Mouse (Mus musculus): Measurements from ENCODE around the gene Tmem177.
A peak's percentile ranks its signal among the peaks of the same experiment; 100 is the strongest.

Gene Tmem177

DNA sequence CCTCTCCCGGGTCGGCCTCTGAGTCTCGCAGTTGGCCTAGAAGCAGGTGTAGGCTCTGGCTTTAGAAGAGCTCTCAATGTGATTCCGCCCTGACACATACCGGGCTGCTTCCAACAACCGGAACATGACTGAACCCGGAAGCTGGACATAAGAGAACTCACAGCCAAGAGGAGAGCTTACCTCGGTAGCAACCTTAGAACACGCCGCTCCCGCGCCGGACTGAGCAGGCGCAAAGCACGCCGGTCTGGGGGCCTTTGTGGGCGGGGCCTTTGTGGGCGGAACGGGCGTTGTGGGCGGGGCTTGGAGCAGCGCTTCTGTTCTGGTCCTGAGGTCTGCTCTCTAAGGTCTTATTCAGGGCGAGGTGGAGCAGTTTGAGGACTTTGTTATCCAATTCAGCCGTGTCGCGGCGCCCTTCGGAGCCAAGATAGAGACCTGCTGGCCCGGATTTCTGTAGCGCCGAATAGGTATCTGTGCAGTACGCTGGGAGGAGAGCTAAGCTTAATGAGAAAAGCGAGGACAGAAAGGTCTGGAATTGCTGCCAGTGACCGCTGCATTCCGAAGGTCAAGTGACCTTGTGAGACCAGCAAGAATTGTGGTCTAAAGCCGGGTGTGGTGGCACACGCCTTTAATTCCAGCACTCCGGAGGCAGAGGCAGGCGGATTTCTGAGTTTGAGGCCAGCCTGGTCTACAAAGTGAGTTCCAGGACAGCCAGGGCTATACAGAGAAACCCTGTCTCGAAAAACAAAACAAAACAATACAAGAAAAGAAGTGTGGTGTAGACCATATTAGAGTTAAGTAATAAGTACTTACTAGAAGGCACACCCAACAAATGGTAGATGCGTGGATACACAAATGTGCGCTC, at the start of gene Tmem177:
Gene Tmem177 (minus strand): TSS at position 256 of the 862 bp plus-strand sequence.
- DNase-seq (ENCODE audit: low spot score) = peak; percentile 97

GRCm38 (mm10) chr1:119959920-119960319, 46.9 kb upstream of the Tmem177 start:
- DNase-seq (ENCODE audit: low spot score) = no peak

GRCm38 (mm10) chr1:119959464-119959863, 46.5 kb upstream of the Tmem177 start:
- DNase-seq (ENCODE audit: low spot score) = no peak

DNA sequence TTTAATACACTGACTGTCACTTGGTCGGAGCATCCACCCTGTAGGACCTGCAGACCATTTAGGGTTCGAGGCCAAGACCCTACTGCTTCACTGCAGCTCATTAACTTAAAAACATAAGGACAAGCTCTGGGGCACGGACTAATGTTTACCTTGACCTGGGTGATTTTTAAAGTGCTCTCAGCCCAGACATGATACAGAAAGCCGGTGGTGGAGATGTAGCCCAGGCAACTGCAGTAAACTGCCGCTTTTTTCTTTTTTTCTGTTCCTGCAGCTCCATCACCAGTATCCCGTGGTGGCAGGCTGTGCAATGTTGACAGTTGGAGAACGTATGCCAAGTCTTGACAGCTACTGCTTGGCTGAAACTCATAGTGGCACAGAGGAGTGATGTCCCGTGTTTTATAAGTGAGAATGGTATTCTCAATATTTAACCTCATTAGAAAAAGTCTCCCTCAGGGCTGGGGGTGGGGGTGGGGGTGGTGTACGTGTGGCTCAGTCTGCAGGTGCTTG, 44.8 kb upstream of the Tmem177 start:
- DNase-seq (ENCODE audit: low spot score) = no peak

GRCm38 (mm10) chr1:119954680-119955079, 41.7 kb upstream of the Tmem177 start:
- no peak for DNase-seq (ENCODE audit: low spot score)

DNA sequence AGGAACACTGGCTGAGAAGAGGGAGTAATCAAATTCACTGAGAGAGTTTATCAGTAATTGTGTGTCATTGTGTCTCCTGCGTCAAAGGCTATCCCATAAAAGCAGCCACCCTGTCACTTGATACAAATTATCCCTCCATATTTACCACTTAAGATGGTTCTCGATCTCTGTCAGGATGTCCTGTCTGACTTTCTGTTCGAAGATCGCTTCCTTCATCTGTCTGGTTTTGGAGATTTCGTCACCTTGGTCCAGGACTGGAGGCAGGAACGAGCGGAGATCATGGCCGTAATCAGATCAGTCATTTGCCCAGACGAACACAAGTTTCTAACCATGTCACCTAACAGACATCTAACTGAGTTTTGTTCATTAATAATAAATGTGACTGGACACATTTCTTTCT, 40.4 kb upstream of the Tmem177 start:
- DNase-seq (ENCODE audit: low spot score) = no peak

DNA sequence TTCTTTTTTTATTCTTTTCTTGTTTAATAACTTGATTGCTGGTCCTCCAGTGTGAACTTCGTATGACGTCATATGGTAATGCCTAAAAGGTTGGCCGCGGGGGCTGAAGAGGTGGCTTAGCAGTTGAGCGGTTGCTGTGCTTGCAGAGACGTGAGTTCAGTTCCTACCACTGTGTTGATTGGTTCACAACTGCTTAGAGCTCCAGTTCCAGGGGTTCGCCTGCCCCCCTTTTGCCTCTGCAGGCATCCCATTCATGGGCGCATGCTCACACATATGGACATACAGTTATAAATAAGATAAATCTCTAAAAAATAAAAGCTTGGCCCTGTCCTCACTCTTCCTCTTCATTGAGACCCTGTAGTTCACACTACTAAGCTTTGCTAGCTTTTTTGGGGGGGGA, 37.1 kb upstream of the Tmem177 start:
- no peak for DNase-seq (ENCODE audit: low spot score)

- DNase-seq (ENCODE audit: low spot score) = no peak
Observed at GRCm38 (mm10) chr1:119936861-119937260, 23.9 kb upstream of the Tmem177 start.

DNA sequence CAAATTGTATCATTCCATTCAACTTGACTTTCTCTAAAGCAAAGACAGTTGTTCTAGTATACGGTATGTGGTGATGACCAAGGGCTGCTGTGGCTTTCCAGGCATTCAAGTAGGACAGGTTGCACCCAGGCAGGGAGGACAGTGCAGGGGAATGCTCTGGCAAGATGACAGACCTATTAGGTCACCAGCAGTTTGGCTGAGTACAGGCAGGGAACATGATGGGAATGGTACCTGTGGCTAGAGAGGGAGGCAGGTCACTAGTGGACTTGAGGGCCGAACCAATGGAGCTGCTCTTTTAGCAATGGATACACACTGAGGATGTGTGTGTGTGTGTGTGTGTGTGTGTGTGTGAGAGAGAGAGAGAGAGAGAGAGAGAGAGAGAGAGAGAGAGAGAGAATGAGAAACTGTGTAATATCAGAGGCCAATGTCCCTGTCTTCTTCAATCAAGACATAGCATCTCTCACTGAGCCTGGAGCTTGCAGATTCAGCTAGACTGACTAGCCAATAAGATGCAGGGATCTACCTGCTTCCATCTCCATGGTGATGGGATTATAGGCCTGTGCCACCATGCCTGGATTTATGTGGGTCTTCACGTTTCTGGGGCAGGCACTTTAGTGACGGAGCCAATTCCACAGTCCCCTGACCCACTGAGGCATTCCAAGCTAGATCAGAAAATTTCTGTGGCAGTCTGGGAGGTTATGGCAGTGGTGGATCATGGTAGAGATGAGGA, 18.6 kb upstream of the Tmem177 start:
- DNase-seq (ENCODE audit: low spot score) = no peak

- no peak for DNase-seq (ENCODE audit: low spot score)
Observed at GRCm38 (mm10) chr1:119929715-119930114, 16.7 kb upstream of the Tmem177 start.

DNA sequence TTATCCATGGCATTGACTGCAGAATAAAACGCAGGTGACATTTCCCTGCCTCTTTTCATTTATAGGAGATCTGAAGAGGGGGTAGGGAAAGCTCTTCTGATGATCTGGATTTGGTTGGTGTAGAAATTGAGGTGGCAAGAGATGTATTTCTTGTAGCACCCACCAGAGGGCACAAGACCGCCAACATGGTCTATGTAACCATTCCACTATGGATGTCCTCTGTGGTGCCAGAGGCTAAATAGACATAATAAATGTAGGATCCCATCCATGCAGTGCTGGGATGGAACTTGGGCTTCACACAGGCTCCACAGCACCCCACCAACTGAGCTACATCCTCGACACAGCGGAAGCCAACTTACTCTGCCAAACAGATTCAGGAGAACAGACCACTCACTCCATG, 6.3 kb upstream of the Tmem177 start:
- peak; percentile 22 for DNase-seq (ENCODE audit: low spot score)

DNA sequence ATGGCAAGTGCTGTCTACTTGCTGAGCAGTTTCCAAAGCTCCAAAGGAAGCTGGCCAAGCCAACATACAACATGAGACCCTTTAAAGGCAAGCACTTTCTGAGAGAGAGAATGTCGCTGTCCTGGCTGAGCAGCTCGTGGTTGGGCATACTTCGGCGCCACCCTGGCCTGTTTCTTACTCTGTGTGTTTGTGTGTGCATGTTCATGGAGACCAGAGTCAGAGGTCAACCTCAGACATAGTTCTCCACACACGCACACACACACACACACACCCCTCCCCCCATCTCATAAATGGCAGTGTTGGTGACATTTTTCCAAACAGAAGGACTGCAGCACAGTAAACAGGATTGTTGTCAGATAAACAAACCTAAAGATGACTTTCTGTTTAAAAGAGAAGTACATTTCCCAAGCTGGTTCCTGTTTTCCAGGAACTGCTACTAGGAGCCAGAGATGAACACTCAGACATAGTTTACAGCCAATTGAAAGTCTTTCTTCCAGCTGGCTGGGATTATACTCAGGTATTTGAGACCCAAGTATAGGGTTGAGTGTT, 3.9 kb upstream of the Tmem177 start:
- no peak for DNase-seq (ENCODE audit: low spot score)

DNA sequence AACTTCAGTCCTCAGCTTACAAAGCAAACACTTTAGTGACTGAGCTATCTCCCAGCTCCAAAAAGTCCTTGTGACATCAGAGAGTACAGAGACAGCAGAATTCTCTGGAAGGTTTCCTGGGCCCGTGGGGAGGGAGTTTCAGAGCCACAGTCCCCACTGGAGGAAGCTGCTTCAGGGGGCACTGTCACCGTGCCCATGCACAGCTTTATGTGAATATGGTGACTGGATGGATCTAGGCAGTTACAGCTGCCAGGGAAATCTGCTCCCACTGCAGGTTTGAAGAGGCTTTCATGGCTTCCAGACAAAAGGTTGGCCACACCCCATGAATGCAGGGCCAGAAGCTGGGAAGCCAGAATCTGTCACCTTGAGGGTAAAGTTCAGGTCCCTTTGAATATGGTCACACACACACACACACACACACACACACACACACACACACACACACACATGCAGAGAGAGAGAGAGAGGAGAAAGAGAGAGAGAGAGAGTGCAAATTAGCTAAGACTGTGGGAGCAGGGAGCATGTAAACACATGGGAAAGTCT, 5.7 kb downstream of the Tmem177 start:
- DNase-seq (ENCODE audit: low spot score) = no peak

GRCm38 (mm10) chr1:119903231-119903620, 9.8 kb downstream of the Tmem177 start:
- DNase-seq (ENCODE audit: low spot score) = no peak

DNA sequence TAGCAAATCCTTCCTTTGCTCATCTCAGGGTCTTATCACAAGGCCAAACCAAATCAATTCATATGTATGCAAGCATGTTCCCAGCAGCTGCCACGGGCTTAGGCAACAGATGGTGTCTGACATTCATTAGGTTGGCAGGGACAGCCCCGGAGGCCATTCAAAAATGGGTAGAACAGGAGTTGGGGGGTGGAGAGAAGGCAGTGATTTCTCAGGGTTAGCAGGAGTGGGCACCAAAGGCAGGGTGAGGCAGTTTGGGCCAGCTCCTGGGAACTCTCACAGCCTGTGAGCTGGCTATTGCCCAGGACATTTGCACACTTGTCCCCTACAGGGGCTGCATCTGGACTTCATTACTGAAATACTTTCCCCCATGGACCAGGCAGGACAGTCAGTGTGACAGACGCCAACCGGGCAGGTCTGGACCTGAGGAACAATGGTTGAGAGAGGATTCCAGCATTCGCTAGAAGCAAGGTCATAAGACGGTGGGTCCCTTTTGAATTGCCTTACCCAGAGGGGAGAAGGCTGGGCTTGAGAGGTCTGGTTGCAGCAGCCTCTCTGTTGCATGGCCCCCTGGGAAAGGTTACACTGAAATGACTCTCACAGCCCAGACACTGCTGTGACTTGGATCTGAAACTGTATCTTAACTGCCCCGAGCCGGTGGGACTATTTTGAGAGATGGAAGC, 10.3 kb downstream of the Tmem177 start:
- DNase-seq (ENCODE audit: low spot score) = no peak

DNA sequence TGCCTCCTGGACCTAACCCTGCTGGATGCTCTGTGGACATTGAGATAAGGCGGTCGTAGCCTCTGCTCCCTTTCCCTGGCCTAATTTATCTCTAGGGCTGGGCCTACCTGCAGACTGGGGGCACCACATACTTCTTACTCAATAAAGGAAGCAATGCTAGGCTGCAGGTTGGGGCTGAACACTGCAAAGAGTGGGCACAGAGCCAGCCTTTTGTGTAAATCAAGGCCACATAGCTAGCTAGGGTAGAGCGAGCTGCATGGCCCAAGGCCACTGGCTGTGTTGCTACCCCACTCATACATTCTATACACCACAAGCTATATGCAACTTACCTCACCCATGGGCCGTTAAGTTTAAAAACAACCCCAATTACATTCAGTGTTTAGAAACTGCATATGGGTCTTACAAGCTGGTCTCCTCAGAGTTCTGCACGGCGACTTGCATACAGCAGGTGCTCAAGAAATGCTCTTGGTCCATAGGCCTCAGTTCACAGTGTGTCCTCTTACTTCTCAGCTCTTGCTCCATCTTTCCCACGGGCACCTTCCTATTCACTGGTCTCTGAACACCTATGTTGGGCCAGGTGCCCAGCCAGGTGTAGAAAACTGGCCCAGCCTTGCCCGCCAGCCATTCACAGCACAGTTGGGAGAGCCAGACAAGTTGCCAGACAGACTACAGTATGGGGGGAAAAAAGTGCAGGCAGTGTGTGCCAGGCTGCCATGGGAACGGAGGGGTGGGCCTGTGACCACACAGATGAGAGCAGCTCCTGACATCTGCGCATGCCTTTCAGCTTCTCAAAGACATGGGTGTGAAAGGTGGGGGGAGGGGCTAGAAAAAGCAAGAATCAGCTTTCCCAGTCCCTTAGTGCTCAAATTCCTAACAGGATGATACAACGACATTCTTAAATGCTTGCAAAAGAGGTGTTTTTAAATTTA, 13.5 kb downstream of the Tmem177 start:
- no peak for DNase-seq (ENCODE audit: low spot score)

GRCm38 (mm10) chr1:119894936-119895335, 18.1 kb downstream of the Tmem177 start:
- peak; percentile 59 for DNase-seq (ENCODE audit: low spot score)

DNA sequence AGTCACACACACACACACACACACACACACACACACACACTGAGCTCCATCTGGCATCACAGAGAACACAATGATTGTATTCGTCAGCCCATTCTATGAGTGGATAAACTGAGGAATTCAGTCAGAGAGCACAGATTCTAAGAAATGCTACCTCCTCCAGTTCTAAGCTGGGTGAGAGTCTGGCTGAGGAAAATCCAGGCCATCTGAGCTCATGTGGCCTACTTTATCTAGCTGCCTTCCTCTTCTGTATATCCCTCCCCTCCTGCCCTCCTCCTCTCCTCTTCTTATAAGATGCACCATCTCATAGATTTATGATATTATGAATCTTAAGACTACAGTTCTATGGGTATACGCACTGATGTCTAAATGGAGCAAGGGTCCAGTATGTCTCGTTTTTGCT, 19.4 kb downstream of the Tmem177 start:
- DNase-seq (ENCODE audit: low spot score) = no peak

GRCm38 (mm10) chr1:119892933-119893332, 20.1 kb downstream of the Tmem177 start:
- DNase-seq (ENCODE audit: low spot score) = no peak

DNA sequence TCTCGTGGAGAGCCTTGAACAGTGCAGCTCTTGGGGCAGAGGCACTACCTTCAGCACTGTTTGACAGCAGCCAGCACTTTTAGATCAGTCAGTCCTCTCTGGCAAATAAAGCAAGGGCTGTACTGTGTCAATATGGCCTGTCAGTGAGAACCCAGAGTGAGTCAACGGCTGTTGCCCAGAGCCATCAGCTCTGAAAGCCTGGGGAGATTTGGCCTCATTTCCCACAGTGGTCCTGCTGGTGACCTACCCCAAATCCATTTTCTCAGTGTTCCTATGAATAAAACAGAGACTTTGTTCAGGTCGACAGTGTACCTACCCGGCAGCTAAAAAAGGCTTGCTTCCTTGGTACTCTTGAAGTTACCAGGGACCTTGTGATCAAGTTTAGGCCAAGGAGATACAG, 21.1 kb downstream of the Tmem177 start:
- DNase-seq (ENCODE audit: low spot score) = no peak

GRCm38 (mm10) chr1:119891149-119891548, 21.9 kb downstream of the Tmem177 start:
- DNase-seq (ENCODE audit: low spot score) = no peak

All from urinary bladder, postnatal 14 days (tissue).